Mouse (Mus musculus) embryonic facial prominence, embryonic 10.5 days (tissue): ENCODE results near the gene Card6. TPM values are rescaled to one million over a fixed set of nuclear protein-coding genes. Genes with fewer than 3 reads are reported as not detected.

Experiments used
- DNase-seq: peaks from one replicate; pipeline ENCODE4 v3.0.0-alpha.2; 2017; ENCODE audit warnings: low spot score
- H3K27ac ChIP-seq: fragments of 300-500 bp; sonication (generic); replicated peaks from 2 replicates; pipeline ENCODE4 v1.5.1; 2016; ENCODE audit warnings: mild to moderate bottlenecking
- H3K27me3 ChIP-seq: fragments of 300-500 bp; sonication (generic); replicated peaks from 2 replicates; pipeline ENCODE4 v1.6.1; 2016; ENCODE audit warnings: low read depth, mild to moderate bottlenecking; ENCODE audit not compliant: poor library complexity, severe bottlenecking
- H3K36me3 ChIP-seq: fragments of 300-500 bp; sonication (generic); replicated peaks from 2 replicates; pipeline ENCODE4 v1.6.1; 2016; ENCODE audit warnings: mild to moderate bottlenecking, moderate library complexity
- H3K4me1 ChIP-seq: fragments of 300-500 bp; sonication (generic); 2 replicates; pipeline ENCODE4 v1.6.1; 2016
- H3K4me3 ChIP-seq: fragments of 300-500 bp; sonication (generic); 2 replicates; pipeline ENCODE4 v1.5.1; 2016; ENCODE audit warnings: mild to moderate bottlenecking, moderate library complexity
- H3K9me3 ChIP-seq: fragments of 300-500 bp; sonication (generic); 2 replicates; pipeline ENCODE4 v1.6.1; 2016; ENCODE audit warnings: mild to moderate bottlenecking
- WGBS: fragments of 180-500 bp; shearing (Covaris S2); methylation state at CpG from one replicate; pipeline ENCODE4 v1.1.7; 2016; 5-methylcytosine and 5-hydroxymethylcytosine counted together
- polyA plus RNA-seq: library from polyadenylated mRNA; unstranded; fragments of >200 nt; fragmentation: Nextera tagmentation; extraction: Ambion mirVana; gene quantifications from 2 replicates; pipeline ENCODE4 v1.2.1, GENCODE M21; 2016

Card6 gene
- 0.52 and 0.95 TPM in 2 replicates for polyA plus RNA-seq

DNA sequence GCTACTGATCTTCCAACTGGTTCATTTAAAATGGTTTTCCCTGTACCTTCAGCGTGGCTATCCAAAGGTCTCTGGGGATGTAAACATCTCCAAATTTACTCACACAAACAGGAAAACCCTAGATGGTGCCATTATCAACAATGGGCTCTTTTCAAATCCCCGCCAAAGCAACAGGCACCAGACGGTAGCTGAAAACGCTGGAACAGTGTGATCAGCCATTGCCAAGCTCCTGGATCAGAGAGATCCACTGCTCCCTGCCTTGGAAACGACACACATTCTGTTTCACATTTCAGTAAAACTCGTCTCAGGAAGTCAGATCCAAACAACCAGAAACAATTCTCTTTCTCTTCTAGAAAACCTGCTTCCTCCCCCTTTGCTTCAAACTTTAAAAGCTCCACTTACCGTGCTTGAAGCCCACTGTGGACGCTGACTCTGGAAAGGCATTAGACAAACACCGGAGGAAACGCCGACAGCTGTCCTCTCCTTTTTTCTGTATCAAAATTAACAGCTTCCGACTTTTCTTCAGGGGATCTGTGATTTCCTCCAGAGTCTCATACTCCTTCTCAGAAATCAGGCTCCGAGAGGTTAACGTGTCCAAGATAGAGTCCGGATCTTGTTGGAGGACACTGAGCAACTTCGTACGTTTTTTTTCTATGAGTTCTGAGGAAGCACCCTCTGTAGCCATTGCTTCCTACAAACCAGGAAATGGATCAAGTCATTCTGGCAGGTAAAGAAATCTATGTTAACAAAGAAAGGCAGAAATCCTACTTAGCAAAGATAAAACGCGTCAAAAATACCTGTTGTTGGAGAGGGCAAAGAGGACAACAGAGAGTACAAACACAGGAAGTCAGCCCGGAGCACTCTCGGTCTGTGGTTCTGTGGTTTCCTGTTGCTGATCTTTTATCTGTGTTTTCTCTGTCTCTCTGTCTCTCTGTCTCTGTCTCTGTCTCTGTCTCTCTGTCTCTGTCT lies at the start of gene Card6:
Card6 (minus strand) TSS at position 854 of the 969 bp plus-strand sequence.
- DNase-seq: no peak
- Histone ChIP-seq H3K9me3 (no peaks in the 10 kb centered on the region), H3K4me1 (no peaks in the 10 kb centered on the region), H3K27me3 (no peaks in the 10 kb centered on the region), H3K36me3 (no peaks in the 10 kb centered on the region), H3K4me3 (peak within 1 kb of the TSS; percentile 26; the same call in 1 of the 2 replicates), H3K27ac (0 out of 2 replicates have a peak within 1 kb of the TSS, but pooled peaks have one; percentile 32)
- 68% methylated on average over 21 of the region's 21 CpGs for WGBS

- no peaks in the 10 kb centered on the region for H3K27me3 ChIP-seq
- peaks cover 10% of the 10 kb centered on the region; the same call in 1 of the 2 replicates for H3K4me1 ChIP-seq
- H3K4me3 ChIP-seq: no peak overlapping the region
- DNase-seq: no peak
- no peaks in the 10 kb centered on the region for H3K9me3 ChIP-seq
- 87% methylated on average over 1 of the region's 1 CpGs for WGBS
- H3K27ac ChIP-seq: no peak overlapping the region
- peaks cover 15% of the 10 kb centered on the region for H3K36me3 ChIP-seq
Observed at GRCm38 (mm10) chr15:5157386-5157785, 49.0 kb upstream of the Card6 start.

DNA sequence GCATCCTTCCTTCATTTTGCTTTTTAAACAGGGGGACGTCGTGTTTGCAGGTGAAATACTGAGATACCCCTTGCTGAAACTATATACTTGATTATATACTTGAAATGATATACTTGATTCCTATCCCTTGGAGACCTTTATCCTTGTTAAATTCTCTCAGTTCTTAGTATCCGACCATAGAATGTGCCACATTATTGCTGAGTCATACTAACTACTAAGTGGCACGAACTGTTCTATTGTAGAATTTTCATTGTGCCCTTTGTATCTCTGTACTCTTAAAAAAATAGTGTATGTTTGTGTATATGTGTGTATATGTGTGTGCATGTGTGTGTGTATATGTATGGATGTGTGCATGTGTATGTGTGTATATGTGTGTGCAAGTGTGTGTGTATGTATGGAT lies 48.0 kb upstream of the Card6 start:
- no peaks in the 10 kb centered on the region for H3K27me3 ChIP-seq
- 88% methylated on average over 4 of the region's 4 CpGs for WGBS
- no peaks in the 10 kb centered on the region for H3K9me3 ChIP-seq
- H3K4me1 ChIP-seq: peaks cover 10% of the 10 kb centered on the region; the same call in 1 of the 2 replicates
- DNase-seq: no peak
- H3K4me3 ChIP-seq: no peak overlapping the region
- H3K36me3 ChIP-seq: peaks cover 8% of the 10 kb centered on the region
- H3K27ac ChIP-seq: no peak overlapping the region

- no peak for DNase-seq
- 80% methylated on average over 5 of the region's 5 CpGs for WGBS
- Histone ChIP-seq H3K27me3 (no peaks in the 10 kb centered on the region), H3K4me3 (no peak overlapping the region), H3K9me3 (no peaks in the 10 kb centered on the region), H3K4me1 (peaks cover 10% of the 10 kb centered on the region; the same call in 1 of the 2 replicates), H3K36me3 (no peaks in the 10 kb centered on the region), H3K27ac (no peak overlapping the region)
Observed at GRCm38 (mm10) chr15:5155093-5155492, 46.8 kb upstream of the Card6 start.

DNA sequence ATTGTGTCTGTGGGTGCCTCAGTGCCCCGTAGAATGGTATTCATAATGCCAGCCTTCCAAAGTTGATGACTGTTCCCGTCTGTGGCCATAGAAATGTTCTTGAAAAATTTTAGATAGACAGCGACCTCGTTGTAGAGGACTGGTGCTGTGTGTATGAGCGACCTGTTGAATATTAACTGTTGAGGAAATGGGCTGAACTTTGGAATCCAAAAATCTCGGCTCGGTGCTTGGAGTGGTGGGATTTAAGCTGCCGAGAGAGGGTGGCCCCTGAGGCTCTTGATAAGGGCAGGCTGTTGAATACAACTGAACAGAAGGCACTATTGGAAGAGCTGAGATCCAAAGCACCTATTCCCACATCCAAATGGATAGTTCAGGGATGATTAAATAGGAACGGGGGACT lies 46.3 kb upstream of the Card6 start:
- H3K36me3 ChIP-seq: no peaks in the 10 kb centered on the region
- H3K27ac ChIP-seq: no peak overlapping the region
- H3K4me1 ChIP-seq: peaks cover 10% of the 10 kb centered on the region; the same call in 1 of the 2 replicates
- WGBS: 90% methylated on average over 9 of the region's 9 CpGs
- no peak for DNase-seq
- H3K27me3 ChIP-seq: no peaks in the 10 kb centered on the region
- H3K4me3 ChIP-seq: no peak overlapping the region
- H3K9me3 ChIP-seq: no peaks in the 10 kb centered on the region

DNA sequence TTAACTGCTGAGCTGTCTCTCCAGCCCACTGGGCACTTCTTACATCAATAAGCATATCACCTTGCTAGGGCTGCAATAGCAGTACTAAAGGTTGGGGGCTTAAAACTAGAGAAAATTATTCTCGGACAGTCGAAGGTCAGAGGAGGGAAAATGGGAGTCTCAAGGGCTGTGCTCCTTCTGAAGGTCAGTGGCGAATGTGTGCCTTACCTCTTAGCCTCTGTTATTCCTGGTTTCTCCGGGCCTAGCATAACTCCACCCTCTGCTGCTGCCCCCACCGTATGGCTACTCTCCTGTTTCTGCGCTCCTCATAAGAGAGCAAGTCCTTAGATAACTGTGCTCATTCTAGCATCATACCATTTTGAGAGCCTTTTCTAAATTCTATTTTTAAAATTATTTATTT lies 43.8 kb upstream of the Card6 start:
- H3K27ac ChIP-seq: no peak overlapping the region

DNA sequence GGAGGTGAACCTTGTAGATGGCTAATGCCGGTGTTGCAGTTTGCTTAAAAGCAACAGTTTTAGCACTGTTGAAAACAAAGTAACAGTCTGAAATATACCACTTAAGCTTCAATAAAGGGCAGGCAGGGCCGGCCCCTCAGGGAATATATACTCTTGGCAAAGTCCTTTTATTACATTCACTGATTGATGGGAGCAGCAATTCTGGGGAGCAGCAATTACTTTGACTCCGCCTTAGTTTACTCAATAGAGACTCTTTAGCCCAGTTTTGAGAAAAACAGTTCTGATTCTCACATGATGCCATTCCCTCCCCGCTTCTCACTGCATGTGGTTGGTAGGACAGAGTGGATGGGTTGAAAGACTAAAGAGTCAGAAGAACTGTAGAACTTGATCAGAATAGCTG lies 40.8 kb upstream of the Card6 start:
- H3K4me1 ChIP-seq: peaks cover 27% of the 10 kb centered on the region
- no peaks in the 10 kb centered on the region for H3K9me3 ChIP-seq
- H3K27me3 ChIP-seq: no peaks in the 10 kb centered on the region
- 74% methylated on average over 4 of the region's 4 CpGs for WGBS
- no peak overlapping the region for H3K27ac ChIP-seq
- H3K36me3 ChIP-seq: peaks cover 4% of the 10 kb centered on the region; the same call in 1 of the 2 replicates
- H3K4me3 ChIP-seq: no peak overlapping the region
- DNase-seq: no peak

More for the DNA sequence above, 43.8 kb upstream of the Card6 start:
- 93% methylated on average over 6 of the region's 6 CpGs for WGBS
- Histone ChIP-seq H3K9me3 (no peaks in the 10 kb centered on the region), H3K4me1 (peaks cover 25% of the 10 kb centered on the region), H3K36me3 (no peaks in the 10 kb centered on the region; the same call in 1 of the 2 replicates), H3K27me3 (no peaks in the 10 kb centered on the region), H3K4me3 (no peak overlapping the region)
- no peak for DNase-seq

- no peak for DNase-seq
- peak overlapping the region; percentile 88 for H3K4me3 ChIP-seq
- H3K36me3 ChIP-seq: peaks cover 4% of the 10 kb centered on the region; the same call in 1 of the 2 replicates
- H3K9me3 ChIP-seq: no peaks in the 10 kb centered on the region
- 41% methylated on average over 9 of the region's 9 CpGs for WGBS
- no peak overlapping the region for H3K27ac ChIP-seq
- no peaks in the 10 kb centered on the region for H3K27me3 ChIP-seq
- H3K4me1 ChIP-seq: peaks cover 28% of the 10 kb centered on the region
Observed at GRCm38 (mm10) chr15:5145196-5145945, 37.0 kb upstream of the Card6 start.

GRCm38 (mm10) chr15:5144021-5144778 lies 35.9 kb upstream of the Card6 start:
- Histone ChIP-seq H3K4me1 (peaks cover 24% of the 10 kb centered on the region), H3K27me3 (no peaks in the 10 kb centered on the region), H3K27ac (peak overlapping the region; percentile 94), H3K36me3 (peaks cover 4% of the 10 kb centered on the region; the same call in 1 of the 2 replicates), H3K4me3 (peak overlapping the region; percentile 88), H3K9me3 (no peaks in the 10 kb centered on the region)
- DNase-seq: peak; percentile 84
- WGBS: 1% methylated on average over 61 of the region's 61 CpGs

- peak; percentile 87 for DNase-seq
- Histone ChIP-seq H3K9me3 (no peaks in the 10 kb centered on the region), H3K27me3 (no peaks in the 10 kb centered on the region), H3K4me1 (peaks cover 17% of the 10 kb centered on the region), H3K36me3 (peaks cover 4% of the 10 kb centered on the region; the same call in 1 of the 2 replicates), H3K27ac (peak within 1 kb of the TSS; percentile 94), H3K4me3 (peak within 1 kb of the TSS; percentile 88)
- under 1% methylated on average over 80 of the region's 80 CpGs for WGBS
Observed at GRCm38 (mm10) chr15:5143361-5144020, 35.2 kb upstream of the Card6 start, which contains the start of gene Prkaa1. Gene Prkaa1 (plus strand): TSS chr15:5143861.

DNA sequence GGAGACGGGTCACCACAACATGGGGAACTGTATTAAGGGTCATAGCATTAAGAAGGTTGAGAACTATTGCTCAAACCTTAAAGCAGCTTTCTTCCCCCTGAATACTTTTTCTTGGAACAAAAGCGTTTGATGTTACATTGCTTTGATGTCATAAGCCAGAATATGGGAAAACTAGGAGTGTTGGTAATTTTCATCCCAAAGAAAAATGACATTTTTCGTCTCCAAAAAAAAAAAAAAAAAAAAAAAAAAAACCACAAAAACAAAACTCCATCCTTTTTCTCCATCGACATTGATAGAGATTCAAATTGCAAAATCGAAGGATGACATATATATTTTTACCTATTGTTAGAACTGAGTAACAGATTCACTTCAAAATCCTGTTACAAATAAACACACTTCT lies 34.4 kb upstream of the Card6 start:
- WGBS: 79% methylated on average over 5 of the region's 5 CpGs
- H3K4me1 ChIP-seq: peaks cover 16% of the 10 kb centered on the region
- peaks cover 4% of the 10 kb centered on the region; the same call in 1 of the 2 replicates for H3K36me3 ChIP-seq
- no peak for DNase-seq
- no peak overlapping the region for H3K27ac ChIP-seq
- no peak overlapping the region for H3K4me3 ChIP-seq
- H3K27me3 ChIP-seq: no peaks in the 10 kb centered on the region
- no peaks in the 10 kb centered on the region for H3K9me3 ChIP-seq
